Mouse (Mus musculus) thymus, postnatal 36 days (tissue): ENCODE measurements at regions not wholly inside any gene's neighbourhood (a gene's known extent, or its start where the extent isn't known, plus 50 kb on each side); places are given as distances from the start of the nearest gene placed in this dataset.

Experiments
- DNase-seq, 2 experiments: peaks; one replicate each; pipeline ENCODE4 v3.0.0; 2022; ENCODE audit warnings: mixed read lengths in 2 of 2

GRCm38 (mm10) chr14:18394071-18394745 lies 62.5 kb upstream of the Ube2e1 start:
- no peak for DNase-seq

- no peak for DNase-seq
Measured at GRCm38 (mm10) chr14:18391824-18392486, 60.3 kb upstream of the Ube2e1 start.

- no peak for DNase-seq
Measured at GRCm38 (mm10) chr14:18389390-18389789, 57.7 kb upstream of the Ube2e1 start.

- DNase-seq, result no peak
Measured at GRCm38 (mm10) chr14:18385953-18386668, 54.5 kb upstream of the Ube2e1 start.
